Mouse (Mus musculus) forebrain, embryonic 13.5 days (tissue): ENCODE data around the gene Creb5. TPM values are rescaled to one million over a fixed set of nuclear protein-coding genes. Genes with fewer than 3 reads are reported as not detected.
A peak's percentile ranks its signal among the peaks of the same experiment; 100 is the strongest.

Source experiments
- ATAC-seq: fragments of 200-750 bp; cut with Nextera tagmentation; 2 replicates; pipeline ENCODE4 v1.8.0; 2017
- H3K27ac ChIP-seq: fragments of 300-500 bp; sonication (generic); 2 replicates; pipeline ENCODE4 v1.5.1; 2015; ENCODE audit warnings: inconsistent platforms, mild to moderate bottlenecking, moderate library complexity
- H3K27me3 ChIP-seq: fragments of 300-500 bp; sonication (generic); 2 replicates; pipeline ENCODE4 v1.6.1; 2015; ENCODE audit warnings: mild to moderate bottlenecking, inconsistent platforms
- H3K36me3 ChIP-seq: fragments of 300-500 bp; sonication (generic); 2 replicates; pipeline ENCODE4 v1.6.1; 2015; ENCODE audit warnings: mild to moderate bottlenecking, inconsistent platforms; ENCODE audit not compliant: poor library complexity, severe bottlenecking
- H3K4me1 ChIP-seq: fragments of 300-500 bp; sonication (generic); 2 replicates; pipeline ENCODE4 v1.6.1; 2015; ENCODE audit warnings: inconsistent platforms
- H3K4me2 ChIP-seq: fragments of 300-500 bp; sonication (generic); 2 replicates; pipeline ENCODE4 v1.6.1; 2015; ENCODE audit warnings: inconsistent platforms, mild to moderate bottlenecking, moderate library complexity
- H3K4me3 ChIP-seq: fragments of 300-500 bp; sonication (generic); 2 replicates; pipeline ENCODE4 v1.5.1; 2015; ENCODE audit warnings: mild to moderate bottlenecking, inconsistent platforms
- H3K9ac ChIP-seq: fragments of 300-500 bp; sonication (generic); 2 replicates; pipeline ENCODE4 v1.6.1; 2015; ENCODE audit warnings: mild to moderate bottlenecking, inconsistent platforms
- H3K9me3 ChIP-seq: fragments of 300-500 bp; sonication (generic); replicated peaks from 2 replicates; pipeline ENCODE4 v1.6.1; 2016; ENCODE audit warnings: inconsistent platforms
- WGBS: fragments of 180-500 bp; shearing (Covaris S2); methylation state at CpG from one replicate; pipeline ENCODE4 v1.1.7; 2015; 5-methylcytosine and 5-hydroxymethylcytosine counted together
- polyA plus RNA-seq: library from polyadenylated mRNA; unstranded; fragments of >200 nt; fragmentation: Nextera tagmentation; extraction: Ambion mirVana; gene quantifications from 2 replicates; pipeline ENCODE4 v1.2.1, GENCODE M21; 2015

Creb5 gene
- 31.6 and 31.7 TPM in 2 replicates for polyA plus RNA-seq

DNA sequence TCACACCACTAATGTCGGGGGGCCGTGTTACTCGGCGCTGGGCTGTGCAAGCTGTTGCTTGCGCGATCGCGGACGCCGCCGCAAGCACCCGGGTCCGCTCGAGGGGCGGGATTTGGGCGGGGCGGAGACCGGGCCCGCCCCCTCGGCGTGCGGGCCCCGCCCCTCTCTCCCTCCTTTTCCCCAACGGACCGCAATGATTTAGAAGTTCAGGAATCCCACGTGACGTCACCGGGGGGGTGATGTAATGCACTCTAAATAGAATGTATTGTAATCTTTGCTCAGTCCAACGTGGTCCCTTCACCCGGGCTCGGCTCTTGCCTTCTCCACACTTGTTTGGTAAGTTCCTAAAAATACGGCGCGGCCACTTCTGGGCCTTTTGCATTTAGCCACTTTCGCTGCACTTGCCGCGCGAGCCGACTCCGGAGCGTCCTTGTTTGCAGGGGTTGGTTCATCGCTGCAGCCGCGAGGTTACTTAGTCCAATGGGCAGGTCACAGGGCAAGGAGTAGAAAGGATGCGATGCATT is at the start of gene Creb5:
Gene Creb5 (plus strand): TSS at position 233 of the 524 bp plus-strand sequence.
- Histone ChIP-seq H3K27me3 (peaks cover 42% of the 10 kb centered on the region), H3K9me3 (no peaks in the 10 kb centered on the region), H3K27ac (peak within 1 kb of the TSS; percentile 55), H3K4me1 (peaks cover 38% of the 10 kb centered on the region), H3K9ac (peak within 1 kb of the TSS; percentile 73), H3K4me3 (peak within 1 kb of the TSS; percentile 67), H3K36me3 (no peaks in the 10 kb centered on the region), H3K4me2 (peak within 1 kb of the TSS; percentile 92)
- peak; percentile 81 for ATAC-seq
- under 1% methylated on average over 45 of the region's 45 CpGs for WGBS

- H3K4me3 ChIP-seq = no peak overlapping the region
- H3K9ac ChIP-seq = no peak overlapping the region
- WGBS = 92% methylated on average over 3 of the region's 3 CpGs
- H3K27ac ChIP-seq = no peak overlapping the region
- H3K36me3 ChIP-seq = no peaks in the 10 kb centered on the region
- no peaks in the 10 kb centered on the region for H3K27me3 ChIP-seq
- H3K9me3 ChIP-seq = no peaks in the 10 kb centered on the region
- no peak for ATAC-seq
- H3K4me2 ChIP-seq = no peak overlapping the region
- H3K4me1 ChIP-seq = 0 out of 2 replicates have a peak, but pooled peaks cover 3% of the 10 kb centered on the region
Observed at GRCm38 (mm10) chr6:53259841-53260240, 27.2 kb upstream of the Creb5 start.

DNA sequence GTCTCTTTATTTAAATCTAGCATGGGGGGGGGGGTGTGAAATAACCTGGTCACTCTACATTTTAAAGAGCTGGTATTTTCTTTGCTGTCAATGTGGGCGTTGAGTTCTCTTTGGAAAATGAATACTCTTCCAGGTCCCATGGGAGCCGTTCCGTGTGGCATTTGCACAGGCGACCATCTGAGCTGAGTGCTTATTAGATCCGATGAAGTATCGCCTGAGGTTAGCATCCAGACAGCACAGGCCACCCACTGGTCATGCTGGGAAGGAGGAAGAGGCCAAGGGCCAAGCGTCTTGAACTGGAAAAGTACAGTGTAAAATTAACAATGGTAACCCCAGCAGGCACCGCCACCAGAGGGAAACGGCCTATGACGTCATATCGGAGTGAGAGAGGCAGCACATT is 24.7 kb upstream of the Creb5 start:
- Histone ChIP-seq H3K4me1 (peaks cover 7% of the 10 kb centered on the region; the same call in 1 of the 2 replicates), H3K4me3 (no peak overlapping the region), H3K27me3 (no peaks in the 10 kb centered on the region), H3K4me2 (no peak overlapping the region), H3K36me3 (no peaks in the 10 kb centered on the region), H3K9ac (no peak overlapping the region), H3K9me3 (no peaks in the 10 kb centered on the region), H3K27ac (no peak overlapping the region)
- ATAC-seq = no peak
- WGBS = 77% methylated on average over 11 of the region's 11 CpGs

DNA sequence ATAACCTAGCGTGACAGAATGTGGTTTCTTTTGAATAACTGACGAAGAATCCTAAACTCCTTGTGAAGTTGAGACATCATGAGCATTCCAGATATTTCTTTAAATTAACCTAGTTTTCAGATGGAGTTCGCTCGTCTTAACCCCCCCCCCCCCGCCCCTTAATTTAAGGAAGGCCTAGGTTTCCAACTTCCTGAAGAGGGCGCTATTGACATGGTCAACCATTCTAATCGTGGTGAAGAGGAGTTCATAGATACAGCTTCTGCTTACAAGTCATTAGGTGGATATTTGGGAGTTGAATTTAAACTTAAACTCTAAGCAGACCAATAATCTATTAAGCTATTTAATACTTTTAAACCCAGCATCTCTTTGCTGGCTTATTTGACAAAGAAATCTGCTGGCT is 20.0 kb upstream of the Creb5 start:
- no peak for ATAC-seq
- no peaks in the 10 kb centered on the region for H3K9me3 ChIP-seq
- 24% methylated on average over 7 of the region's 7 CpGs for WGBS
- H3K27me3 ChIP-seq = no peaks in the 10 kb centered on the region
- H3K9ac ChIP-seq = no peak overlapping the region
- H3K36me3 ChIP-seq = no peaks in the 10 kb centered on the region
- peak overlapping the region; percentile 48; the same call in 1 of the 2 replicates for H3K4me2 ChIP-seq
- H3K4me3 ChIP-seq = no peak overlapping the region
- peaks cover 33% of the 10 kb centered on the region for H3K4me1 ChIP-seq
- no peak overlapping the region for H3K27ac ChIP-seq

DNA sequence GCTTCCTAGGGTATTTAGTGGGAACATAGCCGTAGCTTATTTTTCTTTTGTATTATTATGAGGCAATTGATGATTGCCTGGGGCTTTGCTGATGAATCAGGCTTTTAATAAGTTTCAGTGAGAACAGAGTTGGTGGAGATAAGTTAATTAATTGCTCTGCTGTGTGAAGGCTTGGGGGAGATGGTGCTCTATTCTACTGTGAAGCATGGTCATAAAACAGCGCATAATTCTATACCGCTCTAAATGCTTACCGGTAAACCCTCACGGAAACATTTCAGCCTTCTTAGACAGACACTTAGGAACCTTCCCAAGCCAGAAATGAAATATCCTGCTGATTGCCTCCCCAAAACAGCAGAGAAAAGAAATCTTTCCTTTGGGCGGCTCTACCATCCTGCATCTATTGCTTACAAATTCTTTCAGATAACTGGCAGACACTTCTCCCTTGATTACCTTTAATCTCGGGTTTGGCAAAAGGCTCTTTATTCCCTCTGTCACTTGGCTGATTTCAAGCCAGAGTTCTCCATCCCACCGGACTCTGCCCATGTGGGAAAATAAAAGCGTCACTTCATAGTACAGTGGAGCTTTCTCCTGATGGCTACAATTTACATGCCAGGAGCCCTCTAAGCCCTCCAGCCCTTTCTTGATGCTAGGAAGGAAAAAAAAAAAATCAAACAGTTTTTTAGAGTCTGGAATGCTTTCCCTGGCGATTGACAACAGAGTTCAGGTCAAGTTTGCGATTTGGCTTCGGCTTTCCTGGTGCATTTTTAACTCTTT is 19.2 kb upstream of the Creb5 start:
- Histone ChIP-seq H3K9me3 (no peaks in the 10 kb centered on the region), H3K4me1 (peaks cover 31% of the 10 kb centered on the region), H3K9ac (0 out of 2 replicates have a peak overlapping the region, but pooled peaks have one; percentile 21), H3K4me3 (0 out of 2 replicates have a peak overlapping the region, but pooled peaks have one; percentile 4), H3K27me3 (no peaks in the 10 kb centered on the region), H3K27ac (peak overlapping the region; percentile 73), H3K4me2 (peak overlapping the region; percentile 48), H3K36me3 (no peaks in the 10 kb centered on the region)
- WGBS = 13% methylated on average over 12 of the region's 12 CpGs
- ATAC-seq = peak; percentile 45; the same call in 1 of the 2 replicates

GRCm38 (mm10) chr6:53271216-53271615 is 15.9 kb upstream of the Creb5 start:
- Histone ChIP-seq H3K27ac (no peak overlapping the region), H3K4me3 (no peak overlapping the region), H3K9ac (no peak overlapping the region), H3K36me3 (no peaks in the 10 kb centered on the region), H3K27me3 (no peaks in the 10 kb centered on the region), H3K4me1 (peaks cover 31% of the 10 kb centered on the region), H3K4me2 (no peak overlapping the region), H3K9me3 (no peaks in the 10 kb centered on the region)
- ATAC-seq = no peak
- 65% methylated on average over 3 of the region's 3 CpGs for WGBS

- no peaks in the 10 kb centered on the region for H3K36me3 ChIP-seq
- WGBS = 38% methylated on average over 4 of the region's 4 CpGs
- no peak overlapping the region for H3K4me2 ChIP-seq
- no peak overlapping the region for H3K4me3 ChIP-seq
- H3K9ac ChIP-seq = no peak overlapping the region
- no peaks in the 10 kb centered on the region for H3K9me3 ChIP-seq
- H3K27ac ChIP-seq = no peak overlapping the region
- H3K27me3 ChIP-seq = no peaks in the 10 kb centered on the region
- no peak for ATAC-seq
- peaks cover 31% of the 10 kb centered on the region for H3K4me1 ChIP-seq
Observed at GRCm38 (mm10) chr6:53271636-53272035, 15.4 kb upstream of the Creb5 start.

GRCm38 (mm10) chr6:53286389-53287037 is 557 bp upstream of the Creb5 start:
- peak overlapping the region; percentile 92 for H3K4me2 ChIP-seq
- H3K4me3 ChIP-seq = peak overlapping the region; percentile 67
- 5% methylated on average over 20 of the region's 20 CpGs for WGBS
- peak; percentile 52 for ATAC-seq
- peaks cover 42% of the 10 kb centered on the region for H3K27me3 ChIP-seq
- H3K4me1 ChIP-seq = peaks cover 33% of the 10 kb centered on the region
- H3K27ac ChIP-seq = no peak overlapping the region
- H3K36me3 ChIP-seq = no peaks in the 10 kb centered on the region
- H3K9ac ChIP-seq = peak overlapping the region; percentile 36
- H3K9me3 ChIP-seq = no peaks in the 10 kb centered on the region

DNA sequence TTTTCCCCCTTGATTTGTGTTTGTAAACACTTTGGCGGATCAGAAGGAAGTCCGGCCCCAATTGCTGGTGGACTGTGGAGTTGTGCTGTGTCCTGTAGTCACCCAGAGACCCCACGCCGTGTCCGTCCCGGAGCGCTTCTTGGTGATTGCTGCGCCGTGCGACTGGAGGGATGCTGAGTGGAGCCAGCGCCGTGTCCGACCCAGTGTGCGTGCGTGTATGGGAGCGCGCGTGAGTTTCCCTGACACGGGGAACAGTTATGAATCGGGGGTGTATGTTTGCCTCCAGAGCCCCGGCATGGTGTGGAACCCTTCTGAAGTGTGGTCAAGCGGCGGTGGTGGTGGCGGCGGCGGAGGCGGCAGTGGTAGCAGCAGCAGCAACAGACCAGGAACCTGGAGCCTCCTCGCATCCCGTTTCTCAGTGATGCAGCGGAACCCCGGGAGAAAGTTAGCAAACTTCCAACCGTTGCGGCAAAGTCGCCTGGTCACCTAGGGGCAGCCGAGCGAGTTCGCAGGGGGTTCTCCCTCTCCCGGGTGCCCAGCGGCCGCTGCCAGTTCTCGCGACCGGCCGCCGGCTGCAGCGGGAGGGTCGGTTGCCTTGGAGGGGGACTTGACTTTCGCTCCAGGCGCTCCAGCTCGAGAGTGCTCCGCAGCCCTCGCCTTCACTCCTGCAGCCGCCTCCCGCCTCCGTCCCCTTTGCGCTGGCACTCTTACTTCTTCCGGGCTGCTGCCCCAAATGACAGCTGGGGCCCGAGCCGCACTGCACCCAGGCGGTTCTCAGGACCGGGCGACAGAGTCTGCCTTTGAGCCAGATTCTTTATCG is 702 bp downstream of the Creb5 start:
- Histone ChIP-seq H3K9ac (peak overlapping the region; percentile 73), H3K4me3 (peak overlapping the region; percentile 67), H3K4me2 (peak overlapping the region; percentile 92), H3K27me3 (peaks cover 42% of the 10 kb centered on the region), H3K27ac (peak overlapping the region; percentile 55), H3K9me3 (no peaks in the 10 kb centered on the region), H3K4me1 (peaks cover 42% of the 10 kb centered on the region), H3K36me3 (no peaks in the 10 kb centered on the region)
- peak; percentile 48 for ATAC-seq
- under 1% methylated on average over 61 of the region's 63 CpGs for WGBS

DNA sequence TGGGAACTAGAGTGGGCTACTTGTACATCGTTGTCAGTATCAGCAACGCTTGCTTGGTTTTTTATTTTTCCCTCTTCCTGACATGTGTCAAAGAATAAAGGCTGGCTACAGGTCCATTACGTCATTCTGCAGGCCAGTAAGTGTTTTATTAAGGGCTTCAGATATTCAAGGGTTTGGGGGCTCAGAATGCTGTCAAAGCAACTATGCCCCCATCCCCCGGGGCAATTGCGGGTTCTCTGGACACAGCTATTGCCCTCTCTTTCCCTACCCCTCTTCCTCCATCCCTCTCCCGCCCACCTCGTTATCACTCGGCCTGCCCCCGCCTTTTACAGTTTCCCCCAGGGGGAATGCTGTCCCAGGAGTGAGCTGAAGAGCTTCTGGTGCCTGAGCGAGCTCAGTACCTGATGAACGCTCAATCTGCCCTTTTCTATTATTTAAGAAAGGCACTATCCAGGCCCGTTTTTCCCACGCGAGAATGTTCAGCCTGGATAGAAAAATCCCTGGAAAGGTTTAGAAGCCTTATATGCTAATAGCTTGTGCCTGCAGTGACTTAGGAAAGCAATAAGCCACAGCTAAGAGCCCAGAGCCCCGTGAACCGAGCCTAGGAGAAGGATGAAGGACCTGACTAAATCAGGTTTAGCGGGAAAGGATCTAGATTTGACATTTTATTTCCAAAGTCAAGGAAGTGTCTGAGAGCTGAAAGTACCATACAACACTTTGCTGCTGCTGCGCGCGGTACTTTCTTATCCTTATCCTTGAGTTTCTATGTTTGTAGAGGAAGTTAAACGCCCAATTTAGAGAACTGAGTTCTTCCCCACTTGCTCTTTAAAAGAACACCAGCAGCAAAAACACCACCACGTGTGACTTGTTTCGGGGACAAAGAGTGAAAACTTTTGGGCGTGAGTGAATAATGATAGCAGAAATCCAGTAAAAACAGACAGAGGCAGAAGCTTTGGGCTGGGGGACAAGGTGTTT is 1.8 kb downstream of the Creb5 start:
- peak; percentile 31 for ATAC-seq
- H3K4me2 ChIP-seq = peak overlapping the region; percentile 92
- peaks cover 51% of the 10 kb centered on the region for H3K4me1 ChIP-seq
- H3K4me3 ChIP-seq = peak overlapping the region; percentile 67
- under 1% methylated on average over 24 of the region's 24 CpGs for WGBS
- peak overlapping the region; percentile 55 for H3K27ac ChIP-seq
- peaks cover 39% of the 10 kb centered on the region for H3K27me3 ChIP-seq
- no peaks in the 10 kb centered on the region for H3K9me3 ChIP-seq
- no peaks in the 10 kb centered on the region for H3K36me3 ChIP-seq
- peak overlapping the region; percentile 73 for H3K9ac ChIP-seq

- no peaks in the 10 kb centered on the region for H3K36me3 ChIP-seq
- H3K27ac ChIP-seq = peak overlapping the region; percentile 55
- H3K9me3 ChIP-seq = no peaks in the 10 kb centered on the region
- WGBS = 3% methylated on average over 5 of the region's 5 CpGs
- H3K4me1 ChIP-seq = peaks cover 59% of the 10 kb centered on the region
- peak overlapping the region; percentile 73 for H3K9ac ChIP-seq
- ATAC-seq = no peak
- peak overlapping the region; percentile 67 for H3K4me3 ChIP-seq
- peaks cover 36% of the 10 kb centered on the region for H3K27me3 ChIP-seq
- H3K4me2 ChIP-seq = peak overlapping the region; percentile 92
Observed at GRCm38 (mm10) chr6:53289659-53290058, 2.6 kb downstream of the Creb5 start.
